Mouse (Mus musculus) heart, adult 2 months (tissue): ENCODE data around the gene Akap3. TPM values are rescaled to one million over a fixed set of nuclear protein-coding genes. Genes with fewer than 3 reads are reported as not detected.

Experiments
- DNase-seq, 2 experiments: peaks; one replicate each; pipeline ENCODE4 v3.0.0; 2021
- H3K27ac ChIP-seq: fragments of 200-600 bp; 2 replicates; pipeline ENCODE4 v1.8.1; 2022
- H3K27me3 ChIP-seq: fragments of 200-500 bp; 2 replicates; pipeline ENCODE4 v1.6.1; 2012; ENCODE audit warnings: mild to moderate bottlenecking, low read length, inconsistent platforms, mixed read lengths; ENCODE audit not compliant: control insufficient read depth, insufficient read depth
- H3K36me3 ChIP-seq: fragments of 200-500 bp; 2 replicates; pipeline ENCODE4 v1.6.1; 2012; ENCODE audit warnings: low read length, inconsistent platforms; ENCODE audit not compliant: control insufficient read depth, insufficient read depth
- H3K4me1 ChIP-seq: fragments of 200-500 bp; 2 replicates; pipeline ENCODE4 v1.6.1; 2011; ENCODE audit warnings: low read length; ENCODE audit not compliant: control insufficient read depth, insufficient read depth
- H3K4me3 ChIP-seq: fragments of 200-600 bp; 2 replicates; pipeline ENCODE4 v1.8.1; 2022
- H3K79me2 ChIP-seq: fragments of 200-500 bp; replicated peaks from 2 replicates; pipeline ENCODE4 v1.6.1; 2012; ENCODE audit warnings: mild to moderate bottlenecking, inconsistent platforms, low read length, moderate library complexity, mixed read lengths; ENCODE audit not compliant: control insufficient read depth, insufficient read depth
- H3K9ac ChIP-seq: fragments of 200-500 bp; 2 replicates; pipeline ENCODE4 v1.6.1; 2012; ENCODE audit warnings: low read depth, mild to moderate bottlenecking, control low read depth, inconsistent platforms, low read length, mixed read lengths
- CTCF ChIP-seq: fragments of 200-600 bp; IDR thresholded peaks from 2 replicates; pipeline ENCODE4 v1.8.1; 2022; ENCODE audit warnings: antibody characterized with exemption, mild to moderate bottlenecking, moderate library complexity
- EP300 ChIP-seq: fragments of 200-500 bp; IDR thresholded peaks from 2 replicates; pipeline ENCODE4 v1.6.1; 2011; ENCODE audit warnings: low read depth, low read length, control low read depth; ENCODE audit not compliant: insufficient read depth
- POLR2A ChIP-seq: fragments of 200-500 bp; IDR thresholded peaks from 2 replicates; pipeline ENCODE4 v1.6.1; 2011; ENCODE audit warnings: mild to moderate bottlenecking, low read depth, low read length, control low read depth; ENCODE audit not compliant: insufficient read depth
- WGBS: fragments of 180-500 bp; shearing (Covaris S2); methylation state at CpG from one replicate; pipeline ENCODE4 v1.1.7; 2018; 5-methylcytosine and 5-hydroxymethylcytosine counted together
- intact Hi-C: fragments of 180-260 bp; cut with DNase I; formaldehyde crosslinking; loops from one replicate; pipeline ENCODE4 v1.15.1; 2025
- polyA plus RNA-seq: library from polyadenylated mRNA; depleted of rRNA; stranded (reverse); fragments of >200 nt; gene quantifications from 2 replicates; pipeline ENCODE4 v1.2.3, GENCODE M21; 2012; rRNA removed
- total RNA-seq, 2 experiments: library from RNA; stranded (reverse); gene quantifications; 2 replicates each; pipeline ENCODE4 v1.2.3; 2021

Gene Akap3
- total and polyA plus RNA-seq, 3 experiments: 0.21 TPM; not detected in 2

DNA sequence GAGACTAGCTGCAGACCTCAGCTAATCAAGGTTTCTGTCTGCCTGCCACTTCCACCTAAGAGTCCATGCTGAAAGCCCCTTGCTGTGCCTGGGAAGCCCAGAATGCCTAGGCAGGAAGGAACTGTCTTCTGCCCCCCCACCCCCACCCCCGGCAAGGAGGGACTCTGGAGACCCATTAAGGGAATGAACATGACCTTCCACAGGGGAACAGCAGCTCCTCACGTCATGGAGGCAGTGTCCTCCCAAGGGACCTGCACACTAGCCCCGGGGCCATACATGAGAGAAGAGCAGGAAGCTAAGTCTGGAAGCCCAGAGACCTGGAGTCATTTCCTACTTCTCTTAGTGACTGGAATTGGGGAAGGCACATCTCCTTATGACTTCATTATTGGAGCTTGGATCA, 55.0 kb downstream of the Akap3 start:
- 26% methylated on average over 3 of the region's 3 CpGs for WGBS
- no peak overlapping the region for H3K27ac ChIP-seq
- H3K36me3 ChIP-seq: no peaks in the 10 kb centered on the region

DNA sequence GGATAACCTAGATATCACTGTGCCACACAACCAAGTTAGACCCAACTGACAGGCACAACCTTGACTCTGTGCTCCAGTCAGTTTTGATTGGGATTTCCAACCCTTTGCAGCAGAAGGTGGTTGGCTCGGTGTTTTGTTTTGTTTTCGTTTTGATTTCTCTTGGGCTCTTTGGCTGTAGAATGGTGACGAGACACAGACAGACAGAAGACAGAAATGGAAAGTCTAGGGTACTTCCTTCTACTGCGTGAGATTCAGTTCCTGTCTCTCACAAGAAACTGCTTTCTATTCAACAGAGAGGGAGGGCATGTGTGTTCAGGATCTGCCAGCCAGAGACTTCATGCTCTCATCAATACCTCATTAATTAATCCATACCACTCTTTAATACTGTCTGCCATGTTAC, 57.8 kb downstream of the Akap3 start:
- H3K4me3 ChIP-seq: no peak overlapping the region
- no peaks in the 10 kb centered on the region for H3K4me1 ChIP-seq
- no peak for DNase-seq
- no peak overlapping the region for H3K27ac ChIP-seq
- no peaks in the 10 kb centered on the region for H3K27me3 ChIP-seq
- H3K9ac ChIP-seq: no peak overlapping the region
- H3K79me2 ChIP-seq: no peaks in the 10 kb centered on the region
- TF ChIP-seq POLR2A: no peak
- TF ChIP-seq EP300: no peak
- TF ChIP-seq CTCF: no peak
- H3K36me3 ChIP-seq: no peaks in the 10 kb centered on the region
- 26% methylated on average over 4 of the region's 4 CpGs for WGBS
- intact Hi-C loops: no loop called here

More for the DNA sequence above, 55.0 kb downstream of the Akap3 start:
- no peak for TF ChIP-seq POLR2A
- no peak for TF ChIP-seq CTCF
- no peak for TF ChIP-seq EP300
- H3K4me3 ChIP-seq: no peak overlapping the region
- no peak for DNase-seq
- no peaks in the 10 kb centered on the region for H3K4me1 ChIP-seq
- intact Hi-C loops: no loop called here
- H3K79me2 ChIP-seq: no peaks in the 10 kb centered on the region
- H3K9ac ChIP-seq: no peak overlapping the region
- H3K27me3 ChIP-seq: no peaks in the 10 kb centered on the region

DNA sequence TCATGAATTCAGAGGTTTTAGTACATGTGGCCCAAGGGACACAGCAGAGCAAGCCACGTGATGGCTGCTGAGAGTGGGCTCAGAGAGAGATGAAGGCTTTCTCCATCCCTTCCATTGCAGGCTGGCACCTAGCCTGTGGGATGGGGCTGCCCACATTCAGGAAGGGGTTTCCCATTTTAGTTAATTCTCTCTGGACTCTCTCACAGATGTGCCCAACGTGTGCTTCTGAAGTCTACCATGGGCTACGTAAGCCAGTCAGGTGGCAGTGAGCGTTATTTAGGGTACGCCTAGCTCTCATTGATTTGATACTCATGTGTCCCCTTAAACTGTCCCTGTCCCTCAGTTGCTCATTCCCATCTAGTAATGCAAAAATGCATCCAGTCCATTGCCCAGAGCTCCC, 62.0 kb downstream of the Akap3 start:
- Histone ChIP-seq H3K4me3 (no peak overlapping the region), H3K27ac (no peak overlapping the region), H3K27me3 (no peaks in the 10 kb centered on the region), H3K79me2 (no peaks in the 10 kb centered on the region), H3K9ac (no peak overlapping the region), H3K4me1 (no peaks in the 10 kb centered on the region), H3K36me3 (no peaks in the 10 kb centered on the region)
- intact Hi-C loops: no loop called here
- 76% methylated on average over 5 of the region's 5 CpGs for WGBS
- TF ChIP-seq EP300 (no peak), POLR2A (no peak), CTCF (no peak)
- no peak for DNase-seq

DNA sequence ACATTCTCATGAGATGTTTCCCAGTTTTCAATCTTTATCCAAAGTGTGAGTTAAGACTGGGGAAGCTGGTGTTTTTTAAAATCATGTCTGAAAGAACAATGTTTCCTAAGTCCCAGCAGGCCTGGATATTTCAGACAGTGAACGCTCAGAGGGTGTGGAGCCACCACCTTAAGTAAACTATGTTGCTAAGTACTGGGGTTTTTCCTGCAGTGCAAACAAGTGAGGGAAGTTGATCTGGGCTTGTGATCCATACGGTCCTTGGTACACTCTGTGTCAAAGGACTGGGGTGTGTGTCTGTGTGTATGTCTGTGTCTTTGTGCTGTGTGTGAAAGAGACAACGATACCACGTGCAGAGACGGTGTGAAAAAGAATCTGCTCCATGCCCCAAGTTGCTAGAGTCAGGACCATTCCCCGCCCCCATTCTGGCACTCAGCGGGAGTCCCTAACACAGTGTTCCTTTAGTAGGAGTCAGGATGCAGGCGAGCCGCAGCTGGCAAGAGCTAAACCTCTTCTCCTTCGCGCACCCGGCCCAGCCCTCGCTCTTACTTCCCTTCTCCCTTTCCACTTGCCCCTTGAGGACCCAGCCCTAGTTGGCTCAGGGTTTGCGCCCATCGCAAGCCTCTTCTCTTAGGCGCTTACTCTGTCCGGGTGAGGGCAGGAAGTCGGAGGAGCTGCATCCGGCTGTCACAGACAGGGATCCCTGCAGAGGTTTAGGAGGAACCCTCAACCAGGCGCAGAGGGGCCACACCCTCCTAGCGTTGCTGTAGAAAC, 68.4 kb downstream of the Akap3 start, which contains the start of gene Dyrk4:
Gene Dyrk4 (minus strand): TSS at position 729 of the 771 bp plus-strand sequence.
- peak; percentile 45 to 49 for DNase-seq
- Histone ChIP-seq H3K79me2 (no peaks in the 10 kb centered on the region), H3K4me3 (no peak within 1 kb of the TSS), H3K9ac (peak within 1 kb of the TSS; percentile 26; the same call in 1 of the 2 replicates), H3K4me1 (no peaks in the 10 kb centered on the region; the same call in 1 of the 2 replicates), H3K27ac (peak within 1 kb of the TSS; percentile 38), H3K36me3 (no peaks in the 10 kb centered on the region), H3K27me3 (no peaks in the 10 kb centered on the region)
- WGBS: 13% methylated on average over 21 of the region's 21 CpGs
- TF ChIP-seq CTCF (no peak), EP300 (no peak), POLR2A (no peak)
- intact Hi-C loops: no loop called here

Other genes with a start within 250 kb of the Akap3 start
- gene Kcna1, start 206.7 kb upstream of the Akap3 start, total RNA-seq: 1 to 10 TPM; 2.6 to 2.9 TPM
- 1.8 and 2.2 TPM in 2 replicates for gene Kcna1, start 206.7 kb upstream of the Akap3 start, polyA plus RNA-seq
- 1 to 10 TPM; 1.2 TPM for gene Kcna6, start 112.4 kb upstream of the Akap3 start, total RNA-seq
- gene Kcna6, start 112.4 kb upstream of the Akap3 start, polyA plus RNA-seq: 1.1 and 1.2 TPM in 2 replicates
- gene Ndufa9, start 4.0 kb upstream of the Akap3 start, total RNA-seq: 100 to 1,000 TPM; 667 to 776 TPM
- 522 and 660 TPM in 2 replicates for gene Ndufa9, start 4.0 kb upstream of the Akap3 start, polyA plus RNA-seq
- gene Dyrk4, start 68.7 kb downstream of the Akap3 start, total RNA-seq: not detected
- 0.04 TPM in 1 of 2 replicates, not detected in the other for gene Dyrk4, start 68.7 kb downstream of the Akap3 start, polyA plus RNA-seq
- under 1 TPM; 0.36 to 0.44 TPM for gene Rad51ap1, start 86.5 kb downstream of the Akap3 start, total RNA-seq
- gene Rad51ap1, start 86.5 kb downstream of the Akap3 start, polyA plus RNA-seq: 0.82 and 2.4 TPM in 2 replicates
- 10 to 100 TPM; 11.0 to 11.3 TPM for gene D6Wsu163e, start 86.9 kb downstream of the Akap3 start, total RNA-seq
- 3.8 and 8.1 TPM in 2 replicates for gene D6Wsu163e, start 86.9 kb downstream of the Akap3 start, polyA plus RNA-seq
- gene Fgf6, start 162.5 kb downstream of the Akap3 start, total RNA-seq: under 1 TPM; 0.37 to 0.57 TPM
- 0.26 and 0.39 TPM in 2 replicates for gene Fgf6, start 162.5 kb downstream of the Akap3 start, polyA plus RNA-seq
- gene Fgf23, start 219.8 kb downstream of the Akap3 start, total RNA-seq: not detected
- gene Fgf23, start 219.8 kb downstream of the Akap3 start, polyA plus RNA-seq: not detected in 2 replicates